Mouse (Mus musculus): ENCODE data around the gene Ano6.

Ano6 gene

GRCm38 (mm10) chr15:95768703-95769102, 21.9 kb upstream of the Ano6 start:
- no peak for DNase-seq

GRCm38 (mm10) chr15:95769576-95769975, 21.1 kb upstream of the Ano6 start:
- no peak for DNase-seq

GRCm38 (mm10) chr15:95770307-95770706, 20.3 kb upstream of the Ano6 start:
- DNase-seq = no peak

DNA sequence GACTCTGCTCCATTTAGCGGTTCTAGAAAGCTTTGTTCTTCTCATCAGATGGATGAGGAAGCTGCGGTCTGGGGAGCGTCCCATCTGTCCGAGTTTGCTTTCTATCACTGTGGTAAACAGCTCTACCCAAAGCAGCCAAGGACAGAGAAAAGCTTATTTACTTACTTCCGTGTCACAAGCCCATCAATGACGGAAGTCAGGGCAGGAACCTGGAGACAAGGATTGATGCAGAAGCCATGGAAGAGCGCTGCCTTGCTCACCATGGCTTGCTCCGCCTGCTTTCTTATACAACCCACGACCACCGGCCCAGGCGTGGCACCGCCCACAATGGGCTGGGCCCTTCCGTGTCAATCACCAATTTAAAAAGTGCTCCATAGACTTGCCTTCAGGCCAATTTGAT, 18.3 kb upstream of the Ano6 start:
- no peak for DNase-seq

DNA sequence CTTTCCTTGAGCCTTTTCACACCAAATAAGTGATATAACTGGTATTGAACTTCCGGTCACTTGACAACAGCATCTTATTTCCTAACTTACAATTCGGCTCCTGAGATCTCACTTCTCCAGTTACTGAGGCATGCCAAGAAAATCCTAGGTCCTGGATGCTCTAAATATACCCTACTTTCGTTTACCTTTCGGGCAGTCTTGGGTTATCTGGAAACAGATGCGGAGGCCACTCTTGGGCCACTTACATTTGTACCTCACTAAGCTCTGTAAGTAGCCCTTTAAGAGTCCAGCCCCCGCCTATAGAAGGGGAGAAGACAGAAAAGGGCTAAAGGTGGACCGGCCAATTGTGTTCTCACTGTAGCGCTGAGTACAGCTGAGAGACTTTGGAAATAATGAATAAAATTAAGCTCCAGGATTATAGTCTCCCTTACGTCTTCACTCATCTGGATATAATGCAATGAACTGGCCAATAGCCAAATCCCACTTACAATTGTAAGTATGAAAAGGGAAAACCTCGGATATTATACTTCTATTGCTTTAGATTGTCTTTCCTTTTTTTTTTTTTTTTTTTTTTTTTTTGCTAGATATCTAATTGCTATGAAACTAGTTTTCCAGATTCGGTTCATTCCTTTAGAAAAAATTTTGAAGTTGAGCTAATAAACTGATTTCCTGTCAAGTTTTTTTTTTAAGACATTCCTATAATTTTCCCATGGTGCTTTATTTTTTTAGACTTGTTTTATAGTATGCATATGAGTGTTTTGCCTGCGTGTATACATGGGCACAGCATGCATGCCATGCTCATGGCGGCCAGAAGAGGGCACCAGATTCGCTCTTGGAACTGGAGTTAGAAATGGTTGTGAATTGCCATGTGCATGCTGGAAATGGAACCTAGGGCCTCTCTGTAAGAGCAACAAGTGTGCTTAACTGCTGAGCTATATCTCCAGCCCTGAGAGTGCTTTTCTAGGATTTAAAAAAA, 17.5 kb upstream of the Ano6 start:
- DNase-seq = peak; percentile 85

DNA sequence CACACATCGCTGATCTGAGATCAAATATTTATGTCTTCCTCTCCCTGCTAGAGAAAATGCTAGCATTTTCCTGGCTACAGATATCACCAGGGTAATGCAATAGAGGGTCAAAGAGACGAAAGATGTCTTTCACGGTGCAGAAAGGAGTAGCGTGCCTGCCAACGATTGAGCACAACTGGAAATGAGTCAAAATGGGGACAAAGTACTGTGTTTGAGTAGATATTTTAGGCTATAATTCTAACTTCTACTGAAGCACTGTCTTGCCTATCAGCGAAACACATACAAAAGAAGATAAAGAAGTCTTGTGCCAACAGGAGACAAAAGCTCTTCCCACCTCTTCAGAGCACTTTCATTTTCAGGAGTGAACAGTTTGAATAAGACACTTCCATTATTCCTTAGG, 16.4 kb upstream of the Ano6 start:
- no peak for DNase-seq

GRCm38 (mm10) chr15:95774674-95775414, 15.8 kb upstream of the Ano6 start:
- no peak for DNase-seq

DNA sequence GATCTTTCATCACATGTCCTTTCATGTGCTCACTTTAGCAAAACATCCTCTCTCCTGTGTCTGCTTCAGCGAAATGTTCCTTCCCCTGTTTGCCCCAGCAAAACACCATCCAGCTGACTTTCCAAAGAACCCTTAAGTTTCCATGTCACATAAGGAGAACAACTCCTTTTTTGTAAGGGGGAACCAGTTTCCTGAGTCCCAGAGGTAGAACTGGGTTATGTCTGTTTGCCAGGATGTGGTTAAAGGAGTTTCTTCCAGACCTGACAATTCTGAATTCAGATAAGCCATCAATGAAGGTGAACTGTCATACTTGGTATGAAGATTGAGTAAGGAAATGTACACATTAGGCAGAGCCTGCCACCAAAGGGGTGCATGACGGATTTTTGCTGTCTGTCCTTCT, 12.9 kb upstream of the Ano6 start:
- no peak for DNase-seq

GRCm38 (mm10) chr15:95778710-95779109, 11.9 kb upstream of the Ano6 start:
- DNase-seq = no peak

DNA sequence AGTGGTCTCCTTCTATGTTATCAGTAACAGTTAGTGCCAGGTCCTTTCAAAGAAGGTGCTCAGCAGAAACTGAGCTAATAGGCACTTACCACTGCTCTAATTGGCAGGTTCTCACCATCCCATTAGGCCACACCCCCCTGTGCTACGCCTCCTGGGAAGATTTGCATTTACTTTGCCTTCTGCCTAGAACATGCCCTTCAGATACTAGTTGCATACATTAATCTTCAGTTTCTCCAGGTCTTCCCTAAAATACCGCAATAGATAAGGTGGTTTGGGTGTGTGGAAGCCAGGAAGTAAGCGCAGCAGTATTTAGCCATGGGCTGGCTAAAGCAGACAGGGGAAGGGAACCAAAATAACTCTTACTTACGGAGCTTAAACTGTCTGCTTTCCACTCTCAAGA, 4.0 kb upstream of the Ano6 start:
- DNase-seq = no peak

GRCm38 (mm10) chr15:95787578-95787977, 3.1 kb upstream of the Ano6 start:
- no peak for DNase-seq

- DNase-seq = peak; percentile 61
Measured at GRCm38 (mm10) chr15:95789562-95790528, 798 bp upstream of the Ano6 start.

- no peak for DNase-seq
Measured at GRCm38 (mm10) chr15:95791141-95791791, 623 bp downstream of the Ano6 start.

- DNase-seq = no peak
Measured at GRCm38 (mm10) chr15:95791855-95792254, 1.2 kb downstream of the Ano6 start.

DNA sequence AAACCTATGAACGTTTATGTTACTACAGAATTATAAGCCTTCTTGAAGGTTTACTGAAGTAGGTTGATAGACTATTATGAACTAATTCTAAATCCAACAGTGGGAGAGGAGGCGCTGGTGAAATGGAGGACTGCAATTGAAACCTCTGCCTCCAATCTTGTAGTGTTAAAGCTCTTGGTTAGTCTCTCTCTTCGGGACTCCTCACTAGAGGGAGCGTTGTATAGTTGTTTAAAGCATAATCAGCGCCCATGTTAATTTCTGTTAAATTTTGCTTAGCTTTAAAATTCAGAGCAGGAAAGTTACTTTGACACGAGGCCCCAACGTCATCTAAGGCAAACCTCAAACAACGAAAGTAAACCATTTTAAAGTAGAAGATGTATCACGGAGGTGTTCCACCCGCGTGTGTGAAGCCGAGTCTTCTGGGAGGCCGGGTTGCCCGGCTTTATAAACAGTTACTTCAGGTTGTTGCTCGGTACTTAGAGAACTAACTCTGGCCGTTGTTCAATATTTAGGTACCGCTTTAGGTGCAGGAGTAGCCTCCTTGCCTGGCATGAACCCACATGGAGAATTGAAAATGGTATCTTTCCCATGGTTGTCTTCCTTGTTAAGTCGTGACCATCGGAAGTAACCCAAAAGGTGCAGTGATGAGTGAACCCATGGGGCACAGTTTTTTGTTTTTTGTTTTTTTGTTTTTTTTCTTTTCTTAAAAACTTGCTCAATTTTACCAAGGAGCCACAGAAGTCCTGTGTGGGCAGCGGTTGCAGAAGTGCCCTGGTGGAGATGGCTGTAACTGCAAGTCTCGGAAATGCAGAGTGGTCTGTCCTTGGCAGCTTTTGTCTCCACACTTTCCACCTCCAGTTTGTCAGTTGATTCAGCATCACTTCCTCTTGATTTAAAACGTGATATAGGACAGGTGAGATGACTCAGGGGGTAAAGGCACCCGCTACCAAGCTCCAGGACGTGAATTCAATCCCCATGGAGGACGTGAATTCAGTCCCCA, 1.9 kb downstream of the Ano6 start:
- peak; percentile 48 for DNase-seq

DNA sequence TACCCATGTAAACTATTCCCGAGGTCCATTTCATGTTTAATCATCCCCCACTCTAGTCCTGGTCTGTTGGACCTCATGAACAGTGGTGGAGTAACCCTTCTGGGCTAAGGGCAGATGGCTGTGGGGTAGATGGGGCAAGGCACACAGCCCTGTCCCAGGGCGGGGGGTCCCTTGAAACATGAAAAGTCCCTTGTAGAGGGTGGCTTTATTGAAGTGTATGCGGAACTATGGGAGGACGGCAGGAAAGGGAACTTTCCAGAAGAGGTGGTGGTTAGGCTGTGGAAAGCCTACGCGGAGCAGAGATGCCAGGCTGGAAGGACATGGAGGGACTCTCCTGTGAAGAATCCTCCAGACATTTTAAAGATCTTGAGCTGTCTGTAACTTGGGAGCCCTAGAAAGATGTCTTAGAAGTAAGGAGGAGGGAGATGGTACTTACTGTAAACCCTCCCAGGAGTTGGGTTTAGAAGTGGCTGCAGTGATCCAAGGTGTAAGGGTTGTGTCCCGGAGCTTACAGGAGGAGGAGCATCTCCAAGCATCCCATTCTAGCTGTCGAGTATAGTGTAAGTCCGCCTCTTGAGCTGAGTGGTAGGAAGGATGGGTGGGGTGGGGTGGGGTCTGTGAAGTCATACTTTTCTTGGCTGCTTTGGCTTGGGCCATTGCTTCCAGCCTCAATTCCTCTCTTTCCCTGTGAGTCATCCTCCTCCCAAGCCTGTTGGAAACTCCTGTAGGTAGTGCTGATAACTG, 3.3 kb downstream of the Ano6 start:
- DNase-seq = no peak

DNA sequence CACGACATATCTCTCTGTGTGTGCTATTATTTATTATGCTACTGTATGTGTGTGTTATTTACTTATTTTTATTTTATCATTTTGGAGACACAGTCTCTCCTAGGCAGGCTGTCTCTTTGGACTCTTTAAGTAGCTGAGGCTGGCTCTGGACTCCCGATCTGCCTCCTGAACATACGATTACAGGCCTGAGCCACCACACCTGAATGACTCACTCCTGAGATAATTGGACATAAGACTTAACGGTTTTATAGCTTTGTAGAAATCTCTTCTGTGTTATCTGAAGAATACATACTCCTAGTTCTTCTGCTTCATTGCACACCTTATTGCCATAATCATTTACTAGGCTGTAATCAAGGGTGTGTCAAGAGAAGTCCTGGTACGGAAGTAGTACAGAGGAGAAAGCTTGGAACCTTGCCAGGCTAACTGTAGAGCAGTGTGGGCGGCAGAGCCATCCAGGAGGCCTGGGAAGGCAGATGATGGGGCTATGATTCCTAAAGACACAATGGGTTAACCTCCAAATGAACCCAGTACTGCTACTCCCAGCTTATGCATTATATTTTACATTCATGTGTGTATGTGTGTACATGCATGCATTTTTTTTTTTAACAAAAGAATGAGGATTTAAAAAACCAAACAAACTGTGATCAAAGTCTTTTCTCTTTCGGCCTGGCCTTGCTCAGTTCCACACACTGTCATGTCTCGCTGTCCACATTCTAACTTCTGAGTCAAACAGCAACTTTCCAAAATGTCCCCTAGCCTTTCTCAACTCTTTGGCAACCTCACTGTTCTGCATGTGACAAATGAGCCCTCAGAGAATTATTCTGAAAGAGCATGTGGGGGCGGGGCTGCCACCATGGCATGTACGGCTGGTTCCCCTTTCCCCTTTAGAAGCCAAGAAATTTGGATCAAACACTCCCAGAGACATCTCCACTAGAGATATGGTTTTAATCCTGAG, 4.2 kb downstream of the Ano6 start:
- DNase-seq = peak; percentile 57

DNA sequence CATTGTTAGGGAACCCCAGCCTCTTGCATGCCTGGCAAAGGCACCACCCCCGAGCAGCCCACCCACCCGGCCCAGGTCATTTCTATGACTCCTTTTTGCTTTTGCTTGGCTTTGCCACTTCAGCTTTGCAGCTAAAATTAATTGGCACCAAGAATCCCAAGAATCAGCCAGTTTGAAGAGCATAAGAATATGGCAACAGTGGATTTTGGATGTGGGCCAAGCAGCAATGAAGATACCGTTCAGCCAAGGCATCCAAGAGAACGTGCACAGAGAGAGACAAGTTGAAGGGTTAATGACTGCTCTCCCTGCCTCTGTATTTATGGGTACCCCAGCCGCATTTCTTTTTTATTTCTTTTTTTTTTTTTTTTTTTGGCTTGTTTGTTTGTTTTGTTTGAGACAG, 5.4 kb downstream of the Ano6 start:
- no peak for DNase-seq

Data from kidney, postnatal 10 days (tissue).